Mouse (Mus musculus) heart, adult 8-10 months (tissue): ENCODE data around the gene Sowaha. TPM values are rescaled to one million over a fixed set of nuclear protein-coding genes. Genes with fewer than 3 reads are reported as not detected.
"Not testable (repeated sequence)": the region's sequence is repeated elsewhere in the genome, so short reads cannot be mapped to it uniquely, and the experiment has no call there.

Experiments used
- DNase-seq: peaks from one replicate; pipeline ENCODE4 v3.0.0; 2022; ENCODE audit warnings: low spot score
- total RNA-seq, 4 experiments: library from RNA; stranded (reverse); gene quantifications; 2 replicates each; pipeline ENCODE4 v1.2.4; 2022

The Sowaha gene
- total RNA-seq, 4 experiments from 2014 or later: 0.22 to 0.44 (median 0.34) TPM

- no peak for DNase-seq
Measured at GRCm38 (mm10) chr11:53443861-53444260, 36.2 kb downstream of the Sowaha start.

GRCm38 (mm10) chr11:53441921-53442320 lies 38.2 kb downstream of the Sowaha start:
- no peak for DNase-seq

GRCm38 (mm10) chr11:53436338-53436737 lies 43.7 kb downstream of the Sowaha start:
- DNase-seq: no peak

GRCm38 (mm10) chr11:53435504-53435903 lies 44.6 kb downstream of the Sowaha start:
- DNase-seq: no peak

- DNase-seq: no peak
Measured at GRCm38 (mm10) chr11:53433057-53433456, 47.0 kb downstream of the Sowaha start.

GRCm38 (mm10) chr11:53431347-53432056 lies 48.6 kb downstream of the Sowaha start:
- no peak for DNase-seq

- peak; percentile 98 for DNase-seq
Measured at GRCm38 (mm10) chr11:53430670-53431346, 49.3 kb downstream of the Sowaha start, which contains the start of the genes Uqcrq and Gdf9. Gene Uqcrq, minus strand, starts transcription at chr11:53430831. Gene Gdf9, plus strand, starts transcription at chr11:53431023.

- DNase-seq: no peak
Measured at GRCm38 (mm10) chr11:53430300-53430669, 49.8 kb downstream of the Sowaha start.

- no peak for DNase-seq
Measured at GRCm38 (mm10) chr11:53429182-53429581, 50.9 kb downstream of the Sowaha start.

- no peak for DNase-seq
Measured at GRCm38 (mm10) chr11:53428716-53429057, 51.4 kb downstream of the Sowaha start.

GRCm38 (mm10) chr11:53427993-53428715 lies 51.9 kb downstream of the Sowaha start:
- DNase-seq: no peak

- DNase-seq: not testable (repeated sequence)
Measured at GRCm38 (mm10) chr11:53426914-53427313, 53.2 kb downstream of the Sowaha start.

Other genes starting within 250 kb of the Sowaha start
- 100 to 1,000 TPM; 113 to 135 (median 122) TPM for gene Hspa4, start 179.8 kb downstream of the Sowaha start, total RNA-seq
- gene Zcchc10, start 155.6 kb downstream of the Sowaha start, total RNA-seq: 10 to 100 TPM in 1 of 4 experiments, 1 to 10 TPM in 3; 6.6 to 10.6 (median 6.7) TPM
- gene Aff4, start 129.4 kb downstream of the Sowaha start, total RNA-seq: 10 to 100 TPM; 73.2 to 91.8 (median 82.4) TPM
- gene Leap2, start 57.1 kb downstream of the Sowaha start, total RNA-seq: not detected
- gene Uqcrq, start 49.4 kb downstream of the Sowaha start, total RNA-seq: 1,000 to 10,000 TPM; 2,591 to 2,839 (median 2,740) TPM
- gene Gdf9, start 49.3 kb downstream of the Sowaha start, total RNA-seq: under 1 TPM; 0.14 to 0.44 (median 0.29) TPM
- not detected for gene Gm10447, start 23.2 kb downstream of the Sowaha start, total RNA-seq
- under 1 TPM; 0.57 to 0.82 (median 0.73) TPM for gene Shroom1, start 23.1 kb downstream of the Sowaha start, total RNA-seq
- not detected for gene Gm9837, start 9.8 kb downstream of the Sowaha start, total RNA-seq
- not detected for gene Gm9945, start 108 bp downstream of the Sowaha start, total RNA-seq
- 10 to 100 TPM; 22.3 to 27.2 (median 25.6) TPM for gene Sept8, start 39.0 kb upstream of the Sowaha start, total RNA-seq
- 10 to 100 TPM in 1 of 4 experiments, 1 to 10 TPM in 3; 8.2 to 10.3 (median 8.8) TPM for gene Kif3a, start 87.1 kb upstream of the Sowaha start, total RNA-seq
- not detected for gene Il4, start 138.4 kb upstream of the Sowaha start, total RNA-seq
- not detected for gene Il13, start 154.4 kb upstream of the Sowaha start, total RNA-seq
- gene Rad50, start 227.0 kb upstream of the Sowaha start, total RNA-seq: 1 to 10 TPM; 6.4 to 9.5 (median 7.3) TPM
- gene Il5, start 240.5 kb upstream of the Sowaha start, total RNA-seq: under 1 TPM in 1 of 4 experiments, not detected in 3; 0.16 TPM